Mouse (Mus musculus): ENCODE measurements around the gene Fam196b.

Fam196b gene

GRCm38 (mm10) chr11:34449944-34450343 lies 135.3 kb downstream of the Fam196b start:
- in situ Hi-C loops (cut with MboI; ENCODE audit: low pct_unique_long_range_greater_than_20kb in 1 of 2, low sequenced_read_pairs in 2 of 2, unreplicated experiment in 1 of 2), result no loop called here

GRCm38 (mm10) chr11:34467056-34467455 lies 152.4 kb downstream of the Fam196b start:
- in situ Hi-C loops (cut with MboI; ENCODE audit: low pct_unique_long_range_greater_than_20kb in 1 of 2, low sequenced_read_pairs in 2 of 2, unreplicated experiment in 1 of 2), result no loop called here

- in situ Hi-C loops (cut with MboI; ENCODE audit: low pct_unique_long_range_greater_than_20kb in 1 of 2, low sequenced_read_pairs in 2 of 2, unreplicated experiment in 1 of 2), result no loop called here
These were observed 153.9 kb downstream of the Fam196b start for GRCm38 (mm10) chr11:34468571-34468970.

GRCm38 (mm10) chr11:34469792-34470191 lies 155.2 kb downstream of the Fam196b start:
- in situ Hi-C loops (cut with MboI; ENCODE audit: low pct_unique_long_range_greater_than_20kb in 1 of 2, low sequenced_read_pairs in 2 of 2, unreplicated experiment in 1 of 2), result no loop called here

Measured in mouse embryonic stem cell (cell line).